20 mouse cellular contexts compared by ENCODE assay signal in genomic region chr6:140827651-140828050, GRCm38 (mm10).
DNase-seq lines count a peak whose midpoint lies in the region; ATAC-seq and TF ChIP-seq lines count a peak whose summit lies in the region.
"Had no signal": no experiment of that assay in that cellular context is flagged by ENCODE, and none has a peak within 500 bp of the region (broad histone marks: within the 10 kb centered on the region; RNA-seq: fewer than 3 reads in every experiment).

No protein-coding gene starts in this region.

- H3K4me3 ChIP-seq in lung, adult 2 months (replicated peaks; ENCODE audit: extremely low read depth, low read depth, low read length) = no peak overlapping the region

- TF ChIP-seq CTCF in lung, adult 2 months (IDR thresholded peaks at IDR 0.05; ENCODE audit: insufficient read depth, low read length) = no peak

- no peak for TF ChIP-seq POLR2A in lung, adult 2 months (IDR thresholded peaks at IDR 0.05; ENCODE audit: borderline replicate concordance, extremely low read depth, low read depth, low read length)

- peak; percentile 52; the same call in 1 of the 2 replicates for ATAC-seq in common myeloid progenitor, adult 5-6 weeks (replicated peaks; ENCODE audit: low read depth, poor library complexity, severe bottlenecking)
- ATAC-seq in granulocyte monocyte progenitor cell, adult 5-6 weeks (replicated peaks; ENCODE audit: poor library complexity, severe bottlenecking) = peak; percentile 57
- ATAC-seq in megakaryocyte, adult 5-6 weeks (ENCODE audit: poor library complexity, severe bottlenecking) = 0 out of 2 replicates have a peak, but pooled peaks have one; percentile 33
- peak; percentile 34; the same call in 1 of the 2 replicates for ATAC-seq in megakaryocyte progenitor cell, adult 5-6 weeks (replicated peaks; ENCODE audit: poor library complexity)
- ATAC-seq: activated CD4-positive, CD25-positive, alpha-beta regulatory T cell, adult 4 months; CD4-positive, CD25-positive, alpha-beta regulatory T cell, adult 4 months; Patski had no signal

- DNase-seq in cerebellum, adult 18-20 months = no peak
- DNase-seq in lung, adult 2 months = no peak
- no peak for DNase-seq in ovary, postnatal 36 days (ENCODE audit: low spot score)
- DNase-seq in kidney, adult 11 months = no peak
- DNase-seq: adrenal gland, adult 2 months; adrenal gland, adult 8-10 months; adrenal gland, postnatal 10 days; adrenal gland, postnatal 14 days; adrenal gland, postnatal 25 days; adrenal gland, postnatal 36 days; B cell, adult 2 months; cerebellum, adult 11 months; cerebellum, adult 11-12 months had no signal

- no peaks in the 10 kb centered on the region for H3K4me1 ChIP-seq in lung, adult 2 months (ENCODE audit: control insufficient read depth, insufficient read depth, low read length)
